Mouse (Mus musculus): ENCODE data around the gene Myoz1.
"Not testable (repeated sequence)": the region's sequence is repeated elsewhere in the genome, so short reads cannot be mapped to it uniquely, and the experiment has no call there.

Gene Myoz1

GRCm38 (mm10) chr14:20656361-20656760 is at the start of gene Myoz1:
Gene Myoz1 (minus strand): TSS chr14:20656540.
- no peak for DNase-seq (ENCODE audit: extremely low read depth, insufficient read length, low spot score)

GRCm38 (mm10) chr14:20703461-20703860 is 47.1 kb upstream of the Myoz1 start:
- not testable (repeated sequence) for DNase-seq (ENCODE audit: extremely low read depth, insufficient read length, low spot score)

- peak; percentile 89 for DNase-seq (ENCODE audit: extremely low read depth, insufficient read length, low spot score)
Measured at GRCm38 (mm10) chr14:20702741-20703381, 46.5 kb upstream of the Myoz1 start, which contains the start of gene Chchd1. Gene Chchd1 (plus strand): TSS chr14:20703006.

GRCm38 (mm10) chr14:20702096-20702740 is 45.9 kb upstream of the Myoz1 start:
- DNase-seq (ENCODE audit: extremely low read depth, insufficient read length, low spot score) = no peak

- no peak for DNase-seq (ENCODE audit: extremely low read depth, insufficient read length, low spot score)
Measured at GRCm38 (mm10) chr14:20701554-20701953, 45.2 kb upstream of the Myoz1 start.

GRCm38 (mm10) chr14:20700362-20700761 is 44.0 kb upstream of the Myoz1 start:
- no peak for DNase-seq (ENCODE audit: extremely low read depth, insufficient read length, low spot score)

- no peak for DNase-seq (ENCODE audit: extremely low read depth, insufficient read length, low spot score)
Measured at GRCm38 (mm10) chr14:20698515-20698914, 42.2 kb upstream of the Myoz1 start.

- no peak for DNase-seq (ENCODE audit: extremely low read depth, insufficient read length, low spot score)
Measured at GRCm38 (mm10) chr14:20696986-20697385, 40.6 kb upstream of the Myoz1 start.

GRCm38 (mm10) chr14:20695761-20696520 is 39.6 kb upstream of the Myoz1 start:
- no peak for DNase-seq (ENCODE audit: extremely low read depth, insufficient read length, low spot score)

GRCm38 (mm10) chr14:20694884-20695760 is 38.8 kb upstream of the Myoz1 start, which contains the start of gene Fut11:
Gene Fut11 (plus strand): TSS chr14:20694968.
- DNase-seq (ENCODE audit: extremely low read depth, insufficient read length, low spot score) = peak; percentile 92

GRCm38 (mm10) chr14:20694185-20694883 is 38.0 kb upstream of the Myoz1 start:
- peak; percentile 30 for DNase-seq (ENCODE audit: extremely low read depth, insufficient read length, low spot score)

GRCm38 (mm10) chr14:20693589-20694101 is 37.3 kb upstream of the Myoz1 start:
- no peak for DNase-seq (ENCODE audit: extremely low read depth, insufficient read length, low spot score)

- DNase-seq (ENCODE audit: extremely low read depth, insufficient read length, low spot score) = no peak
Measured at GRCm38 (mm10) chr14:20691772-20692171, 35.4 kb upstream of the Myoz1 start.

- no peak for DNase-seq (ENCODE audit: extremely low read depth, insufficient read length, low spot score)
Measured at GRCm38 (mm10) chr14:20689009-20689408, 32.7 kb upstream of the Myoz1 start.

GRCm38 (mm10) chr14:20686576-20686975 is 30.2 kb upstream of the Myoz1 start:
- no peak for DNase-seq (ENCODE audit: extremely low read depth, insufficient read length, low spot score)

- DNase-seq (ENCODE audit: extremely low read depth, insufficient read length, low spot score) = peak; percentile 41
Measured at GRCm38 (mm10) chr14:20682498-20682897, 26.2 kb upstream of the Myoz1 start.

- no peak for DNase-seq (ENCODE audit: extremely low read depth, insufficient read length, low spot score)
Measured at GRCm38 (mm10) chr14:20681742-20682141, 25.4 kb upstream of the Myoz1 start.

GRCm38 (mm10) chr14:20677906-20678305 is 21.6 kb upstream of the Myoz1 start:
- DNase-seq (ENCODE audit: extremely low read depth, insufficient read length, low spot score) = no peak

- DNase-seq (ENCODE audit: extremely low read depth, insufficient read length, low spot score) = peak; percentile 96
Measured at GRCm38 (mm10) chr14:20674064-20674833, 17.9 kb upstream of the Myoz1 start, which contains the start of gene Sec24c. Gene Sec24c (plus strand): TSS chr14:20674308.
